Mouse (Mus musculus) midbrain, embryonic 11.5 days (tissue): ENCODE data around the gene Ccdc82. TPM values are rescaled to one million over a fixed set of nuclear protein-coding genes. Genes with fewer than 3 reads are reported as not detected.

Source experiments
- ATAC-seq: fragments of 200-750 bp; cut with Nextera tagmentation; 2 replicates; pipeline ENCODE4 v1.8.0; 2017; ENCODE audit warnings: moderate TSS enrichment, moderate library complexity; ENCODE audit not compliant: low FRiP score
- DNase-seq: peaks from one replicate; pipeline ENCODE4 v3.0.0; 2015; ENCODE audit warnings: low spot score; ENCODE audit errors: missing footprints
- H3K27ac ChIP-seq: fragments of 300-500 bp; sonication (generic); 2 replicates; pipeline ENCODE4 v1.5.1; 2014; ENCODE audit warnings: low read depth, low read length
- H3K27me3 ChIP-seq: fragments of 300-500 bp; sonication (generic); 2 replicates; pipeline ENCODE4 v1.6.1; 2014; ENCODE audit warnings: mild to moderate bottlenecking, low read length, moderate library complexity, mixed read lengths; ENCODE audit not compliant: control insufficient read depth, insufficient read depth
- H3K36me3 ChIP-seq: fragments of 300-500 bp; sonication (generic); 2 replicates; pipeline ENCODE4 v1.6.1; 2014; ENCODE audit warnings: mild to moderate bottlenecking, low read length, moderate library complexity, mixed read lengths; ENCODE audit not compliant: control insufficient read depth, insufficient read depth
- H3K4me1 ChIP-seq: fragments of 300-500 bp; sonication (generic); 2 replicates; pipeline ENCODE4 v1.6.1; 2014; ENCODE audit warnings: low read length; ENCODE audit not compliant: control insufficient read depth, insufficient read depth
- H3K4me2 ChIP-seq: fragments of 300-500 bp; sonication (generic); 2 replicates; pipeline ENCODE4 v1.6.1; 2014; ENCODE audit warnings: mild to moderate bottlenecking, moderate library complexity
- H3K4me3 ChIP-seq: fragments of 300-500 bp; sonication (generic); 2 replicates; pipeline ENCODE4 v1.5.1; 2014; ENCODE audit warnings: low read depth, low read length
- H3K9ac ChIP-seq: fragments of 300-500 bp; sonication (generic); 2 replicates; pipeline ENCODE4 v1.6.1; 2014; ENCODE audit warnings: low read length
- H3K9me3 ChIP-seq: fragments of 300-500 bp; sonication (generic); 2 replicates; pipeline ENCODE4 v1.6.1; 2016; ENCODE audit warnings: low read length; ENCODE audit not compliant: control insufficient read depth
- WGBS: fragments of 180-500 bp; shearing (Covaris S2); extraction: QIAGEN DNeasy Blood & Tissue Kit; methylation state at CpG from one replicate; pipeline ENCODE4 v1.1.7; 2014; 5-methylcytosine and 5-hydroxymethylcytosine counted together
- polyA plus RNA-seq: library from polyadenylated mRNA; unstranded; fragments of >200 nt; fragmentation: Nextera tagmentation; extraction: Ambion mirVana; gene quantifications from 2 replicates; pipeline ENCODE4 v1.2.1, GENCODE M21; 2014

Ccdc82 gene
- polyA plus RNA-seq: 12.8 and 16.0 TPM in 2 replicates

GRCm38 (mm10) chr9:13246815-13247638 is at the start of gene Ccdc82:
TSS of gene Ccdc82 (plus strand) at chr9:13246955.
- Histone ChIP-seq H3K27me3 (no peaks in the 10 kb centered on the region), H3K36me3 (no peaks in the 10 kb centered on the region), H3K4me2 (peak within 1 kb of the TSS; percentile 71), H3K9ac (peak within 1 kb of the TSS; percentile 68), H3K4me3 (peak within 1 kb of the TSS; percentile 52), H3K4me1 (peaks cover 15% of the 10 kb centered on the region), H3K27ac (peak within 1 kb of the TSS; percentile 10; the same call in 1 of the 2 replicates), H3K9me3 (no peaks in the 10 kb centered on the region)
- ATAC-seq: peak; percentile 98
- 3% methylated on average over 31 of the region's 39 CpGs for WGBS
- DNase-seq: peak; percentile 98

- WGBS: 89% methylated on average over 3 of the region's 3 CpGs
- no peaks in the 10 kb centered on the region for H3K27me3 ChIP-seq
These were observed 46.7 kb upstream of the Ccdc82 start for GRCm38 (mm10) chr9:13200079-13200478.

GRCm38 (mm10) chr9:13203109-13203508 is 43.6 kb upstream of the Ccdc82 start:
- ATAC-seq (no peak), DNase-seq (no peak)
- Histone ChIP-seq H3K4me1 (no peaks in the 10 kb centered on the region), H3K4me2 (no peak overlapping the region), H3K9me3 (no peaks in the 10 kb centered on the region), H3K27ac (no peak overlapping the region), H3K4me3 (no peak overlapping the region), H3K36me3 (no peaks in the 10 kb centered on the region), H3K9ac (no peak overlapping the region), H3K27me3 (no peaks in the 10 kb centered on the region)
- 90% methylated on average over 1 of the region's 1 CpGs for WGBS

More at GRCm38 (mm10) chr9:13200079-13200478, 46.7 kb upstream of the Ccdc82 start:
- Histone ChIP-seq H3K36me3 (no peaks in the 10 kb centered on the region), H3K4me2 (no peak overlapping the region), H3K27ac (no peak overlapping the region), H3K4me3 (no peak overlapping the region), H3K9me3 (no peaks in the 10 kb centered on the region), H3K9ac (no peak overlapping the region), H3K4me1 (no peaks in the 10 kb centered on the region)
- DNase-seq (no peak), ATAC-seq (no peak)

GRCm38 (mm10) chr9:13203681-13204080 is 43.1 kb upstream of the Ccdc82 start:
- ATAC-seq (no peak), DNase-seq (no peak)
- H3K9me3 ChIP-seq: no peaks in the 10 kb centered on the region
- no peak overlapping the region for H3K9ac ChIP-seq
- no peak overlapping the region for H3K4me3 ChIP-seq
- H3K27me3 ChIP-seq: no peaks in the 10 kb centered on the region
- no peak overlapping the region for H3K4me2 ChIP-seq
- WGBS: 93% methylated on average over 5 of the region's 5 CpGs
- H3K27ac ChIP-seq: no peak overlapping the region
- H3K4me1 ChIP-seq: no peaks in the 10 kb centered on the region
- H3K36me3 ChIP-seq: no peaks in the 10 kb centered on the region

GRCm38 (mm10) chr9:13206369-13206768 is 40.4 kb upstream of the Ccdc82 start:
- Histone ChIP-seq H3K4me2 (no peak overlapping the region), H3K4me3 (no peak overlapping the region), H3K27ac (no peak overlapping the region), H3K36me3 (no peaks in the 10 kb centered on the region), H3K4me1 (no peaks in the 10 kb centered on the region), H3K27me3 (no peaks in the 10 kb centered on the region), H3K9ac (no peak overlapping the region), H3K9me3 (no peaks in the 10 kb centered on the region)
- ATAC-seq: peak; percentile 61; the same call in 1 of the 2 replicates
- WGBS: 21% methylated on average over 2 of the region's 2 CpGs
- DNase-seq: no peak

GRCm38 (mm10) chr9:13225872-13226271 is 20.9 kb upstream of the Ccdc82 start:
- ATAC-seq: no peak
- no peak overlapping the region for H3K4me2 ChIP-seq
- no peaks in the 10 kb centered on the region for H3K27me3 ChIP-seq
- no peak overlapping the region for H3K9ac ChIP-seq
- no peaks in the 10 kb centered on the region for H3K9me3 ChIP-seq
- WGBS: 78% methylated on average over 1 of the region's 1 CpGs
- no peak for DNase-seq
- H3K4me1 ChIP-seq: no peaks in the 10 kb centered on the region
- no peak overlapping the region for H3K27ac ChIP-seq
- no peak overlapping the region for H3K4me3 ChIP-seq
- no peaks in the 10 kb centered on the region for H3K36me3 ChIP-seq

GRCm38 (mm10) chr9:13230553-13230952 is 16.2 kb upstream of the Ccdc82 start:
- no peak for DNase-seq
- H3K36me3 ChIP-seq: no peaks in the 10 kb centered on the region
- H3K27me3 ChIP-seq: no peaks in the 10 kb centered on the region
- no peak overlapping the region for H3K27ac ChIP-seq
- ATAC-seq: 0 out of 2 replicates have a peak, but pooled peaks have one; percentile 16
- no peaks in the 10 kb centered on the region for H3K9me3 ChIP-seq
- no peak overlapping the region for H3K9ac ChIP-seq
- WGBS: 13% methylated on average over 4 of the region's 4 CpGs
- no peak overlapping the region for H3K4me2 ChIP-seq
- H3K4me3 ChIP-seq: no peak overlapping the region
- no peaks in the 10 kb centered on the region for H3K4me1 ChIP-seq

GRCm38 (mm10) chr9:13231545-13232216 is 15.1 kb upstream of the Ccdc82 start:
- H3K4me3 ChIP-seq: no peak overlapping the region
- WGBS: 16% methylated on average over 5 of the region's 5 CpGs
- H3K9ac ChIP-seq: no peak overlapping the region
- no peaks in the 10 kb centered on the region for H3K4me1 ChIP-seq
- H3K27me3 ChIP-seq: no peaks in the 10 kb centered on the region
- no peak overlapping the region for H3K4me2 ChIP-seq
- H3K36me3 ChIP-seq: no peaks in the 10 kb centered on the region
- no peak overlapping the region for H3K27ac ChIP-seq
- no peaks in the 10 kb centered on the region for H3K9me3 ChIP-seq
- ATAC-seq: peak; percentile 61; the same call in 1 of the 2 replicates
- DNase-seq: peak; percentile 94

- peaks cover 11% of the 10 kb centered on the region for H3K4me1 ChIP-seq
- no peaks in the 10 kb centered on the region for H3K9me3 ChIP-seq
- no peak for ATAC-seq
- H3K4me3 ChIP-seq: no peak overlapping the region
- no peak overlapping the region for H3K9ac ChIP-seq
- H3K4me2 ChIP-seq: no peak overlapping the region
- no peaks in the 10 kb centered on the region for H3K36me3 ChIP-seq
- no peak for DNase-seq
- no peaks in the 10 kb centered on the region for H3K27me3 ChIP-seq
- no peak overlapping the region for H3K27ac ChIP-seq
These were observed 4.4 kb upstream of the Ccdc82 start for GRCm38 (mm10) chr9:13242321-13242720.
